Mouse (Mus musculus): ENCODE data around the gene Klhl7. TPM values are rescaled to one million over a fixed set of nuclear protein-coding genes. Genes with fewer than 3 reads are reported as not detected.
A peak's percentile ranks its signal among the peaks of the same experiment; 100 is the strongest.

Klhl7 gene
- polyA plus RNA-seq, 1 experiment from 2014 or later = 44.8 TPM

GRCm38 (mm10) chr5:24125910-24126636, 25.7 kb downstream of the Klhl7 start:
- Histone ChIP-seq H3K4me2 (peak overlapping the region; percentile 25), H3K4me3 (no peak overlapping the region), H3K9me3 (replicated peaks) (no peaks in the 10 kb centered on the region), H3K27me3 (no peaks in the 10 kb centered on the region), H3K36me3 (no peaks in the 10 kb centered on the region), H3K27ac (peak overlapping the region; percentile 91), H3K4me1 (replicated peaks) (peaks cover 11% of the 10 kb centered on the region), H3K9ac (no peak overlapping the region)
- no peak; the same call in 1 of the 2 replicates for ATAC-seq (replicated peaks; ENCODE audit: insufficient number of reproducible peaks, insufficient read depth, low FRiP score, low read depth)
- 53% methylated on average over 1 of the region's 1 CpGs for WGBS

DNA sequence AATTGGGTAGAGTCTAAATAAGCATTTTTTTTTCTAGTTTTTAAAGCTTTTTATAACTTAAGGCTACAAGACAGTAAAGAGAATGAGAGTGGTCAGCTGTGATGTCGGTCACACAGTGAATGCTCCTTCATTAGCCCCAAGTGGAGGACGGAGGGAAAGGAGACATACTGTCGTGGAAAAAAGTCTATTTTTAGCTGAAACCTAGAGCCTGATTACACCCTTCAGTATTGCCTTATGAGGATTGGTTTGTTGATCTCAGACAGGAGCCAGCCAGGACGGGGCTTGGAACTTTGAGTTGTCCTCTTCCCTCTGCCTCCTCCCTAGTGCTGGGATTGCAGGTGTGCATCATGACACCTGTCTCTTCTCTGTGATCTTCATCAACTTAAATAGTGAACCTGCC, 26.6 kb downstream of the Klhl7 start:
- ATAC-seq (replicated peaks; ENCODE audit: insufficient number of reproducible peaks, insufficient read depth, low FRiP score, low read depth) = peak; percentile 58; the same call in 1 of the 2 replicates
- no peaks in the 10 kb centered on the region for H3K9me3 ChIP-seq (replicated peaks)
- H3K36me3 ChIP-seq = no peaks in the 10 kb centered on the region
- H3K4me3 ChIP-seq = no peak overlapping the region
- H3K4me1 ChIP-seq (replicated peaks) = peaks cover 11% of the 10 kb centered on the region
- WGBS = 29% methylated on average over 4 of the region's 4 CpGs
- H3K27ac ChIP-seq = peak overlapping the region; percentile 91
- H3K27me3 ChIP-seq = no peaks in the 10 kb centered on the region
- no peak overlapping the region for H3K9ac ChIP-seq
- H3K4me2 ChIP-seq = 0 out of 2 replicates have a peak overlapping the region, but pooled peaks have one; percentile 19

DNA sequence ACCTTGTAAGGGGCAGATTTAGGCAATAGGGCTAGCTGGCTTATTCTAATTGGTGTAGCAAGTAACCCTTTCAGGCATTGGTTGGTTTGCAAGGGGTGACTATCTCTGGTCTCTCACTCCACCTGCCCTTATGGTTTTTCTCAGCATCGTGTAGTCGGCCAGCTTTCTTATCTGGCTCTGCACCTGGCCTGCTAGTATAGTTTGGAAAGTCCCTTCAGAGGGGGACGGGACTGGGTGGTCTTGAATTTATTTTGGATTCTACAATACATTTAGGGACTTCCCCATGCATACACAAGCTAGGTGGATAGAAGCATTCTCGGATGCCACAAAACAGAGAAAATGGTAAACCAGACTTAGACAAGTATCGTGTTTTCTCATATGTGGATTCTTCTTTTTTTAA, 46.6 kb downstream of the Klhl7 start:
- H3K4me1 ChIP-seq (replicated peaks) = peaks cover 10% of the 10 kb centered on the region; the same call in 1 of the 2 replicates
- no peak overlapping the region for H3K9ac ChIP-seq
- ATAC-seq (replicated peaks; ENCODE audit: insufficient number of reproducible peaks, insufficient read depth, low FRiP score, low read depth) = no peak
- peaks cover 50% of the 10 kb centered on the region for H3K36me3 ChIP-seq
- no peaks in the 10 kb centered on the region for H3K27me3 ChIP-seq
- no peak overlapping the region for H3K4me3 ChIP-seq
- H3K27ac ChIP-seq = no peak overlapping the region
- no peaks in the 10 kb centered on the region for H3K9me3 ChIP-seq (replicated peaks)
- H3K4me2 ChIP-seq = no peak overlapping the region
- WGBS = 75% methylated on average over 5 of the region's 5 CpGs

DNA sequence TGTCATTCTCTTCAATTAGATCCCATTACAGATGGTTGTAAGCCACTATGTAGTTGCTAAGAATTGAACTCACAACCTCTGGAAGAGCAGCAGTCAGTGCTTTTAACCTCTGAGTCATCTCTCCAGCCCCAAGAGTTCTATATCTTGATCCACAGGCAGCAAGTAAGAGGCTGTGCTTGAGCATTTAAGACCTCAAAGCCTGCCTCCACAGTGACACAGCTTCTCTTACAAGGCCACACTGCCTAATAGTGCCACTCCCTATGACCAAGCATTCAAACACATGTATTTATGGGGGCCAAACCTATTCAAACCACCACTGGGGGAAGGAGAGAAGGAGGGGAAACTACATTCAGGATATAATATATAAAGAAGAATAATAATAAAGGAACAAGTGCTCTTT, 51.8 kb downstream of the Klhl7 start:
- H3K9me3 ChIP-seq (replicated peaks) = no peaks in the 10 kb centered on the region
- H3K9ac ChIP-seq = no peak overlapping the region
- no peak for ATAC-seq (replicated peaks; ENCODE audit: insufficient number of reproducible peaks, insufficient read depth, low FRiP score, low read depth)
- H3K36me3 ChIP-seq = peaks cover 34% of the 10 kb centered on the region
- H3K4me3 ChIP-seq = no peak overlapping the region
- no peak overlapping the region for H3K4me2 ChIP-seq
- H3K27me3 ChIP-seq = no peaks in the 10 kb centered on the region
- no peaks in the 10 kb centered on the region for H3K4me1 ChIP-seq (replicated peaks)
- H3K27ac ChIP-seq = no peak overlapping the region

DNA sequence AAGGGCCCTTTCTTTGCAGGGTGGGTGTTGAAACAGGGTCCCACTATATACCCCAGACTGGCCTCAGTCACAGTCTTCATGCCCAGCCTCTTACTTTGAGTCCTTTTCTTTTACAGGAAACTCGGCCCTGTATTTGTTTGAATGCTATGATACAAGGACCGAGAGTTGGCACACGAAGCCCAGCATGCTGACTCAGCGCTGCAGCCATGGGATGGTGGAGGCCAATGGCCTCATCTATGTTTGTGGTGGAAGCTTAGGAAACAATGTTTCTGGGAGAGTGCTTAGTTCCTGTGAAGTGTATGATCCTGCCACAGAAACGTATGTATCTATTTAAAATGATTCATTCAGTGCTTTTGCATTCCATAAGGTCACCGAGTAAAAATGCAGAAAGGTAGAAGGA, 56.4 kb downstream of the Klhl7 start:
- Histone ChIP-seq H3K4me1 (replicated peaks) (no peaks in the 10 kb centered on the region), H3K27ac (no peak overlapping the region), H3K27me3 (no peaks in the 10 kb centered on the region), H3K9ac (no peak overlapping the region), H3K36me3 (peaks cover 31% of the 10 kb centered on the region), H3K4me2 (no peak overlapping the region), H3K9me3 (replicated peaks) (no peaks in the 10 kb centered on the region), H3K4me3 (no peak overlapping the region)
- 89% methylated on average over 6 of the region's 6 CpGs for WGBS
- ATAC-seq (replicated peaks; ENCODE audit: insufficient number of reproducible peaks, insufficient read depth, low FRiP score, low read depth) = no peak

DNA sequence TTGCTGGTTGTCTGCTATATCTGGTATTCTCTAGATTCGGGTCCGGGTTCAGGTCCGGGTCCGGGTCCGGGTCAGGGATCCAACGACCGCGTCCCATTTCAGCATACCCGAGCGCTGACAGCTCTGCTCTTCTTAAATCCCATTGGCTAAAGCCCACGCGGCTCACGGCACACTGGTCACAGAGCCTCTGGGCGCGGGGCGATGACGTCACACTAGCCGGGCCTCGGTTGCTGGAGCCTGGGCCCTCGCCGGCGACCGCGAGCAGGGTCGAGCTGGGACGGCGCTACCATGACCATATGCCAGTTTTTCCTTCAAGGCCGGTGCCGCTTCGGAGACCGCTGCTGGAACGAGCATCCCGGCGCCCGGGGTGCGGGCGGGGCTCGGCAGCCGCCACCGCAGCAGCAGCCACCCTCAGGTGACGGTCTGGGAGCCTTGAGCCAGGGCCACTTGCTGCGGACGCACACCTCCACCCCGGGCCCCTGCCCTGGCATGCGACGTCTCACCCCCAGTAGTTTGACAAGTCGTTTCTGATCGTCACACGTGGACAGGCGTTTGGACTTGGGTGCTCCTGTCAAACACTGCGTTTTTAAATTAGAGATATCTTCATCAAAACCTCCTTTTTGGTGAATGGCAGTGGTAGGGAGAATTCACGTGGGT, 64.5 kb downstream of the Klhl7 start, which contains the start of gene Nupl2:
Nupl2 (plus strand) TSS at position 175 of the 657 bp plus-strand sequence.
- Histone ChIP-seq H3K4me3 (peak within 1 kb of the TSS; percentile 73), H3K27me3 (no peaks in the 10 kb centered on the region), H3K9ac (peak within 1 kb of the TSS; percentile 86), H3K4me2 (peak within 1 kb of the TSS; percentile 79), H3K4me1 (replicated peaks) (peaks cover 9% of the 10 kb centered on the region), H3K27ac (peak within 1 kb of the TSS; percentile 78), H3K9me3 (replicated peaks) (no peaks in the 10 kb centered on the region), H3K36me3 (peaks cover 9% of the 10 kb centered on the region; the same call in 1 of the 2 replicates)
- WGBS = under 1% methylated on average over 52 of the region's 52 CpGs
- peak; percentile 94 for ATAC-seq (replicated peaks; ENCODE audit: insufficient number of reproducible peaks, insufficient read depth, low FRiP score, low read depth)

DNA sequence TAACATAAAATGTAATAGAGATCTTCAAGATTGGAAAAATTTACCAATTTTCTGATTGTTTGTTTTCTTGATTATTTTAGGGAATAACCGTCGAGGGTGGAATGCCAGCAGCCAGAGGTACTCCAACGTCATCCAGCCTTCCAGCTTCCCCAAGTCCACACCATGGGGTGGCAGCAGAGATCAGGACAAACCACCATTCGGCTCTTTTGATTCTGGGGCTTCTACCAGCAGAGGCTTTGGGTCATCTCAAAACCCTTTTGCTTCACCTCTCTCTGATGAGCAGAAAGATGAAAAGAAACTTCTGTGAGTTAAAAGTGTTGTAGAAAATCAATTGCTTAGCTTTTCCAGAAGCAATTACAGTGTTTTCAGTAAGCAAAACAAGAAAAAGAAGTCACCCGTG, 66.9 kb downstream of the Klhl7 start:
- Histone ChIP-seq H3K9ac (no peak overlapping the region), H3K4me3 (no peak overlapping the region), H3K27me3 (no peaks in the 10 kb centered on the region), H3K4me1 (replicated peaks) (peaks cover 9% of the 10 kb centered on the region), H3K9me3 (replicated peaks) (no peaks in the 10 kb centered on the region), H3K27ac (no peak overlapping the region), H3K4me2 (no peak overlapping the region), H3K36me3 (peaks cover 11% of the 10 kb centered on the region; the same call in 1 of the 2 replicates)
- ATAC-seq (replicated peaks; ENCODE audit: insufficient number of reproducible peaks, insufficient read depth, low FRiP score, low read depth) = no peak
- 41% methylated on average over 5 of the region's 5 CpGs for WGBS

GRCm38 (mm10) chr5:24169881-24170280, 69.5 kb downstream of the Klhl7 start:
- Histone ChIP-seq H3K4me1 (replicated peaks) (peaks cover 7% of the 10 kb centered on the region), H3K27ac (no peak overlapping the region), H3K9me3 (replicated peaks) (no peaks in the 10 kb centered on the region), H3K9ac (no peak overlapping the region), H3K4me2 (no peak overlapping the region), H3K27me3 (no peaks in the 10 kb centered on the region), H3K36me3 (peaks cover 20% of the 10 kb centered on the region; the same call in 1 of the 2 replicates), H3K4me3 (no peak overlapping the region)
- no peak for ATAC-seq (replicated peaks; ENCODE audit: insufficient number of reproducible peaks, insufficient read depth, low FRiP score, low read depth)
- WGBS = 88% methylated on average over 6 of the region's 6 CpGs

DNA sequence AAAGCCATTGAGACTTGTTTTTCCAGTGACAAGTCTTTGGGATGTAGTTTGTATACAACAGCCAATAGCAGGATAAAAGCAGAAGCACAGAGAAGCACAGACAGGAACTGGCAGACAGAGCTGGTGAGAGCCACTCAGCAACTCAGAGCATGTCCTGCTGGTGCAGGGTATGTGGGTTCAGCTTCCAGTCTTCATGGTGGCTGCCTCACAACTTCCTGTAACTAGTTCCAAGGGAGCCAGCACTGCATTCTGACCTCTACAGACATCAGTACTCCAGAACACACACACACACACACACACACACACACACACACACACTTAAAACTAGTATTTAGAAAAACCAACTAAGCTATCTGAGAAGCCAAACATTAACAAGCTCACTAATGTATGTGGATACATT, 71.7 kb downstream of the Klhl7 start:
- Histone ChIP-seq H3K4me1 (replicated peaks) (no peaks in the 10 kb centered on the region), H3K4me3 (no peak overlapping the region), H3K36me3 (peaks cover 21% of the 10 kb centered on the region; the same call in 1 of the 2 replicates), H3K9ac (no peak overlapping the region), H3K27me3 (no peaks in the 10 kb centered on the region), H3K27ac (no peak overlapping the region), H3K9me3 (replicated peaks) (no peaks in the 10 kb centered on the region), H3K4me2 (no peak overlapping the region)
- no peak for ATAC-seq (replicated peaks; ENCODE audit: insufficient number of reproducible peaks, insufficient read depth, low FRiP score, low read depth)

- no peaks in the 10 kb centered on the region for H3K9me3 ChIP-seq (replicated peaks)
- H3K4me3 ChIP-seq = no peak overlapping the region
- H3K4me1 ChIP-seq (replicated peaks) = 0 out of 2 replicates have a peak, but pooled peaks cover 8% of the 10 kb centered on the region
- H3K9ac ChIP-seq = no peak overlapping the region
- H3K4me2 ChIP-seq = peak overlapping the region; percentile 41
- 79% methylated on average over 16 of the region's 16 CpGs for WGBS
- H3K27me3 ChIP-seq = no peaks in the 10 kb centered on the region
- H3K27ac ChIP-seq = peak overlapping the region; percentile 65
- peaks cover 38% of the 10 kb centered on the region for H3K36me3 ChIP-seq
- ATAC-seq (replicated peaks; ENCODE audit: insufficient number of reproducible peaks, insufficient read depth, low FRiP score, low read depth) = no peak
These were observed 81.3 kb downstream of the Klhl7 start for GRCm38 (mm10) chr5:24181514-24182295.

- Histone ChIP-seq H3K9ac (no peak overlapping the region), H3K4me2 (peak overlapping the region; percentile 41), H3K27ac (peak overlapping the region; percentile 65), H3K27me3 (no peaks in the 10 kb centered on the region), H3K4me1 (replicated peaks) (0 out of 2 replicates have a peak, but pooled peaks cover 8% of the 10 kb centered on the region), H3K4me3 (no peak overlapping the region), H3K36me3 (peaks cover 35% of the 10 kb centered on the region), H3K9me3 (replicated peaks) (no peaks in the 10 kb centered on the region)
- peak; percentile 62; the same call in 1 of the 2 replicates for ATAC-seq (replicated peaks; ENCODE audit: insufficient number of reproducible peaks, insufficient read depth, low FRiP score, low read depth)
- 69% methylated on average over 9 of the region's 9 CpGs for WGBS
These were observed 81.9 kb downstream of the Klhl7 start for GRCm38 (mm10) chr5:24182296-24182734.

Data from heart, embryonic 15.5 days (tissue).